Mouse (Mus musculus) small intestine, adult 2 months (tissue): ENCODE data around the gene Trim67. TPM values are rescaled to one million over a fixed set of nuclear protein-coding genes. Genes with fewer than 3 reads are reported as not detected.
"Not testable (repeated sequence)": the region's sequence is repeated elsewhere in the genome, so short reads cannot be mapped to it uniquely, and the experiment has no call there.

Source experiments
- H3K27ac ChIP-seq: fragments of 200-500 bp; 2 replicates; pipeline ENCODE4 v1.5.1; 2012; ENCODE audit warnings: low read depth, low read length, control low read depth, inconsistent platforms; ENCODE audit not compliant: insufficient read depth
- H3K27me3 ChIP-seq: fragments of 200-500 bp; 2 replicates; pipeline ENCODE4 v1.6.1; 2012; ENCODE audit warnings: mild to moderate bottlenecking, moderate library complexity, low read length, inconsistent platforms; ENCODE audit not compliant: control insufficient read depth, insufficient read depth
- H3K36me3 ChIP-seq: fragments of 200-500 bp; 2 replicates; pipeline ENCODE4 v1.6.1; 2012; ENCODE audit warnings: mild to moderate bottlenecking, low read length, control low read depth, inconsistent platforms; ENCODE audit not compliant: control insufficient read depth, insufficient read depth
- H3K4me1 ChIP-seq: fragments of 200-500 bp; 2 replicates; pipeline ENCODE4 v1.6.1; 2012; ENCODE audit warnings: low read length, inconsistent platforms, mixed read lengths; ENCODE audit not compliant: control insufficient read depth, insufficient read depth, insufficient read length
- H3K4me3 ChIP-seq: fragments of 200-500 bp; 2 replicates; pipeline ENCODE4 v1.5.1; 2012; ENCODE audit warnings: low read depth, mild to moderate bottlenecking, control low read depth, inconsistent platforms, low read length, moderate library complexity
- CTCF ChIP-seq: fragments of 200-500 bp; IDR thresholded peaks from 2 replicates; pipeline ENCODE4 v1.5.1; 2012; ENCODE audit warnings: low read depth, mild to moderate bottlenecking, control low read depth, inconsistent platforms, low read length, moderate library complexity, mixed read lengths; ENCODE audit not compliant: insufficient replicate concordance, insufficient read length; ENCODE audit errors: extremely low read depth
- POLR2A ChIP-seq: fragments of 200-500 bp; IDR thresholded peaks from 2 replicates; pipeline ENCODE4 v1.6.1; 2012; ENCODE audit warnings: low read depth, mild to moderate bottlenecking, control low read depth, inconsistent platforms, low read length, moderate library complexity
- WGBS: fragments of 180-500 bp; shearing (Covaris S2); methylation state at CpG from one replicate; pipeline ENCODE4 v1.1.7; 2018; 5-methylcytosine and 5-hydroxymethylcytosine counted together
- polyA plus RNA-seq: library from polyadenylated mRNA; depleted of rRNA; stranded (reverse); fragments of >200 nt; gene quantifications from 2 replicates; pipeline ENCODE4 v1.2.3, GENCODE M21; 2012

Gene Trim67
- polyA plus RNA-seq, 1 experiment = 0.05 TPM

GRCm38 (mm10) chr8:124840900-124841299 is 48.0 kb downstream of the Trim67 start:
- H3K4me3 ChIP-seq = no peak overlapping the region
- H3K27ac ChIP-seq = no peak overlapping the region
- no peak for TF ChIP-seq CTCF
- TF ChIP-seq POLR2A = no peak
- peaks cover 28% of the 10 kb centered on the region for H3K36me3 ChIP-seq
- no peaks in the 10 kb centered on the region for H3K27me3 ChIP-seq
- H3K4me1 ChIP-seq = no peaks in the 10 kb centered on the region
- WGBS = 93% methylated on average over 7 of the region's 7 CpGs

DNA sequence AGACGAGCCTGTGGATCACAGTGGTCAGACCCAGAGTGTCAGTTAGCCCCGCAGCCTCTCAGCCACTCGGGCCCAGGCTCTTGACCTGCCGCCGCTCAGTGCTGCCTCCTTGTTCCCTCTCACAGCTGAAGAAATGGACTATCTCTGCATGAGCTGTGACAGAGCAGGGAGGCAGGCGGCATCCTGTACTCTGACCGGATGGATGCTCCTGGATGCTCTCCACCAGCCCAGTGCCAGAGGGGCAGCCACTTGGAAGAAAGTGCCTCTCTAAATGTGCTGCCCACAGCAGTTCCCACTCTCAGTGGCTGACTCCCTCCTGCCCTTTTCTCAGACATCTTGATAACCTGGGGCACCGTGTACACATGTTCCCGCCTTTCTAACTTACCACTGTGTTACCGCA is 48.9 kb downstream of the Trim67 start:
- H3K36me3 ChIP-seq = peaks cover 28% of the 10 kb centered on the region
- H3K4me3 ChIP-seq = no peak overlapping the region
- H3K27ac ChIP-seq = no peak overlapping the region
- no peak for TF ChIP-seq CTCF
- no peak for TF ChIP-seq POLR2A
- no peaks in the 10 kb centered on the region for H3K27me3 ChIP-seq
- WGBS = 88% methylated on average over 10 of the region's 10 CpGs
- H3K4me1 ChIP-seq = no peaks in the 10 kb centered on the region

GRCm38 (mm10) chr8:124842929-124843328 is 50.0 kb downstream of the Trim67 start:
- peaks cover 28% of the 10 kb centered on the region for H3K36me3 ChIP-seq
- H3K27ac ChIP-seq, H3K4me3 ChIP-seq, H3K4me1 ChIP-seq, H3K27me3 ChIP-seq: not testable (repeated sequence)
- 71% methylated on average over 1 of the region's 1 CpGs for WGBS

GRCm38 (mm10) chr8:124845131-124845530 is 52.2 kb downstream of the Trim67 start:
- no peaks in the 10 kb centered on the region for H3K27me3 ChIP-seq
- TF ChIP-seq CTCF = no peak
- TF ChIP-seq POLR2A = no peak
- H3K4me1 ChIP-seq = no peaks in the 10 kb centered on the region
- peaks cover 14% of the 10 kb centered on the region for H3K36me3 ChIP-seq
- 74% methylated on average over 3 of the region's 3 CpGs for WGBS
- H3K4me3 ChIP-seq = no peak overlapping the region
- no peak overlapping the region for H3K27ac ChIP-seq

- TF ChIP-seq POLR2A (no peak), CTCF (no peak)
Measured at GRCm38 (mm10) chr8:124845573-124845972, 52.7 kb downstream of the Trim67 start.

DNA sequence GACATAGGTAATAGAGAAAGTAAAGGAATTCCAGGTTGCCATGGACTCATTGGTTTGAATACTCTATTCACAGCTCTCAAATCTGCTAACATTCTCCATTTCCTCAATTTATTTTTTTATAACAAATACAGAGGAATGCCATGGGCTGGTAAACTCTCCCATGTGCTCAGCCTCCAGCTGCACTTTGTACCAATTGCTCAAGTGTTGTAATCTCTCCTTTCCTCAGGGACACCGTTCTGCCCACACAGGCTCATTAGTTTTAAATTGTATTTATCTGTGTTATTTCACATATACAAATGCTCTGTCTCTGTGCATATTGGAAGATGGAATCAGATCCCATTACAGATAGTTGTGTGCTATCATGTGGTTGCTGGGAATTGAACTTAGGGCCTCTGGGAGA is 60.6 kb downstream of the Trim67 start:
- Histone ChIP-seq H3K4me1 (no peaks in the 10 kb centered on the region), H3K27ac (no peak overlapping the region), H3K36me3 (peaks cover 19% of the 10 kb centered on the region), H3K27me3 (no peaks in the 10 kb centered on the region), H3K4me3 (no peak overlapping the region)
- WGBS = 55% methylated on average over 1 of the region's 1 CpGs
- TF ChIP-seq POLR2A = no peak
- TF ChIP-seq CTCF = no peak

More at GRCm38 (mm10) chr8:124845573-124845972, 52.7 kb downstream of the Trim67 start:
- Histone ChIP-seq H3K36me3 (peaks cover 12% of the 10 kb centered on the region), H3K4me3 (no peak overlapping the region), H3K27ac (no peak overlapping the region), H3K27me3 (no peaks in the 10 kb centered on the region), H3K4me1 (no peaks in the 10 kb centered on the region)
- WGBS = 73% methylated on average over 5 of the region's 5 CpGs

- Histone ChIP-seq H3K27me3 (no peaks in the 10 kb centered on the region), H3K36me3 (peaks cover 26% of the 10 kb centered on the region), H3K27ac (no peak overlapping the region), H3K4me3 (no peak overlapping the region), H3K4me1 (peaks cover 4% of the 10 kb centered on the region; the same call in 1 of the 2 replicates)
- TF ChIP-seq POLR2A = no peak
- peak; percentile 52; the same call in 1 of the 2 replicates for TF ChIP-seq CTCF
Measured at GRCm38 (mm10) chr8:124859466-124859865, 66.6 kb downstream of the Trim67 start.

- Histone ChIP-seq H3K27me3 (no peaks in the 10 kb centered on the region), H3K27ac (no peak overlapping the region), H3K36me3 (peaks cover 21% of the 10 kb centered on the region), H3K4me3 (no peak overlapping the region), H3K4me1 (peaks cover 4% of the 10 kb centered on the region; the same call in 1 of the 2 replicates)
- TF ChIP-seq CTCF (no peak), POLR2A (no peak)
- 91% methylated on average over 3 of the region's 3 CpGs for WGBS
Measured at GRCm38 (mm10) chr8:124860188-124860587, 67.3 kb downstream of the Trim67 start.
